Mouse (Mus musculus) mouse trophoblast stem cell (cell line): ENCODE data around the gene Exosc5.

Source experiments
- in situ Hi-C, 2 experiments: fragments of 300-500 bp; cut with MseI, MboI; formaldehyde crosslinking; loops; 2 replicates in 1 of 2; 3 replicates in 1 of 2; pipeline ENCODE4 v1.15.1; 2025

The Exosc5 gene

DNA sequence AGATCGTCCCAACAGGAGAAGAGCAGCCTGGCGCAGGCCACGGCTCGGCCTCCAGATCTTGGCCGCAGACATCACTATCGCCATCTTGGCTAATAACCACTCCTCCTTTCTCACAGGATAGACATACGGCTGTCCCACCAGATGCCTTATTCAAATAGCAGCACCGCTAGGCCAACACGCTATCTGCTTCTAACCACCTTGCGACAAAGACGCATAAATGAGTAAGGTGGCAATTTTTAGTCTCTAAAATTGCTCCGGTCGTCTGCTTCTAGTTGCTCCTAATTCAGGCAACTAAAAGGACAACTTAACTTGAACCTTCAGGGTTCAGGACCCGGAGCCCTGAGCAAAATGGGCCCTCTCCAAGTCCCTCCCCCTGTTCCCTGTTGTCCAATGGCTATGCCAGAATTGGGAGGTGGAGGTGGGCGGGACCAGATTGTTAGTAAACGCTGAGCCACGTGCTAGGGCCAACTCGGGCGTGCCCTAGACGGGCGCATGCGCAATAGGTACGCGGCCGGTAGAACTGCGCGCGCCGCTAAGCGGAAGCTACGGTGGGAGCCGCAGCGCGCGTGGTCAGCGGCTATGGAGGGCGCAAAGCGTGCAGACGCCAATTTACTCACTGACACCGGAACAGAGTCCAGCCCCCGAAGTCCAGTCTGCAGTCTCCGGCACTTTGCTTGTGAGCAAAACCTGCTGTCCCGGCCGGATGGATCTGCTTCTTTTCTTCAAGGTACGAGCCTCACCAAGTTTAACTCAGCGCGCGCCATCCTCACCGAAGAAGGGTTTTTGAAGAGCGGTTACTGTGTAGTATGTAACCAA lies at the start of gene Exosc5, which contains the start of gene Bckdha:
TSS of gene Exosc5 (plus strand) at position 508 of the 816 bp plus-strand sequence.
TSS of gene Bckdha (minus strand) at position 325 of the 816 bp plus-strand sequence.
- in situ Hi-C loops, result no loop called here

DNA sequence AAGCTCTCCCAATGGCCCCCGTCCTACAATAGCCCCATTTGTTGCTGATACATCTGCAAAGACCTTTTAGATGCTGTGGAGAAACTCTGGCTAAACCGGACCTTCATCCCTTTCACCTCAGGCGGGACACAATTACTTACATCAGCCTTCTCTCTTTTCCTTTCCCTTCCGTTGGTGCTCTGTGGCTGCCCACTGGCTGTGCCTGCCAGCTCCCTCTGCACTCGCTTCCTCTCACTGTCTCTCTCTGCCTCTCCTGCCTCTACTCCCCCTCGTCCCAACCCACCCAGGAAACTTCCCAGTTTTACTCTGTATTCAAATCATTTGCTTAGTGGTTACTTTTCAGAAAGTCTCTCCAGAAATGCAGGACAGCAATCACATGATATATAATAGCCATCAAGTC lies 48.9 kb upstream of the Exosc5 start:
- in situ Hi-C loops, result no loop called here

DNA sequence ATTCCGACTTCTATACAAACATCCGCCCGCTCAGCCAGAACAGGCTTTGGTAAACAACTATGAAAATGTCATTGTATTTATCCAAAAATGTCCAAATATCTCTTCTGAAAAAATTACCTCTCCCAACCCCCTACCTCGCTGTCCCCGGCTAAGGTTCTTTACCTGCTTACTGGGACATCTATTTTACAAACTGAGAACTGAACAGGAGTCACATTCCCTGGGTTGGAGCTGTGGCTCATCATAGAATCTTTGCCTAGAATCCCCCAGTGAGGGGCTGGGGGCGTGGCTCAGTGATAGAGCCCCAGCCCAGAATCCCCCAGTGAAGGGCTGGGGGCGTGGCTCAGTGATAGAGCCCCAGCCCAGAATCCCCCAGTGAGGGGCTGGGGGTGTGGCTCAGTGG lies 47.5 kb upstream of the Exosc5 start:
- in situ Hi-C loops, result no loop called here

DNA sequence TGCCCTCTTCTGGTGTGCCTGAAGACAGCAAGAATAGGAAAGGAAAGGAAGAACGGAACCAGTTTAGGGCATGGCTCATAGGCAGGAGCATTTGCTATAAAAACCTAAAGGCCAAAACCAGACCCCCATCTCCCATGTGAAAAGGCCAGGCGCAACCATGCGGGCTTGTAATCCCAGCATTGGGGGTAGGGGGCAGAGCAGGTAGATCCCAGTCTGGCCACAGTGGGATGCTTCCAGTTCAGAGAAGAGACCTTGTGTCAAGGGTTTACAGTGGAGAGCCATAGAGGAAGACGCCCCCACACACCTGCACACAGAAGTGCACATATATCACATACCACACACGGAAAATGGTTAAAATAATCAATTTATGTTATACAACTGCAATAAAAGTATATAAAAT lies 44.9 kb upstream of the Exosc5 start:
- in situ Hi-C loops, result no loop called here

DNA sequence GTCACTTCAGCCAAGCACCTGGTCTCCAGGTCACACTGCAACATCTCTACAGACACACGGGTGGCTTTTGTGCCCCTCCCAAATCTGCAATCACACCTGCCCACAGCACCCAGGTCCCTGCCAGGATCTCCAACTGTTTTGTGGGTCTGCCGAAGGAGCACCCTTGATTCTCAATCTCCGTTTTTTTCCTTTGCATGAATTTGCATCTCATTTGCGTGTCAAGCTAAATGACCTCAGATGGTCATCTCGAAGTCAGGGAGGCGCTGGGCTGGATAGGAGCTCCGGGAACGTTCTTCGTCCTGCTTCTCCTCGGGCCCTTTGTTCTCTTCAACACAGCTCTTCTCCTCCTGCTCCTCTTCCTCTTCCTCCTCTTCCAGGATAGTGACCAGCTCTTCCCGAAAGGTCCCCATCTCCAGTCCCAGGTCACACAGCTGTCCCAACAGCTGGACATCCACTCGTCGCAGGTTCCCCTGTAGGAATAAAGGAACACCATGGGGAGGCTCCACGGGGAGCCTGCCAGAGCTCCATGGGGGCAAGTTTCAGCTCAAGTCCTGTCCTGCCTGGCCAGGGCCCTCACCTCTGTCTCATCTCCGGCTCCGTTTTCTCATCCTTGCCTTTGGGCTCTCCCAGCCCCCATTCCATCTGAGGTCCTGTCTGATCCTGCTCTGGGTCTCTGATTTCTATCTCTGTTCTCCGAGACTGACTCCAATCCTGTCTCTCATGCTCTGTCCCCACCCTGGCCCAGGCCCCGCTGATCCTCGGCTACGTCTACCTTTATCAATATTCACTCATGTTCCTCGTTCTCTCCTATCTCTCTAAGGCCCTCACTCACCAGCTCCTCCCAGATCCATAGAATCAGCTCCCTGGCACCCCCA lies 43.9 kb upstream of the Exosc5 start:
- in situ Hi-C loops, result no loop called here

DNA sequence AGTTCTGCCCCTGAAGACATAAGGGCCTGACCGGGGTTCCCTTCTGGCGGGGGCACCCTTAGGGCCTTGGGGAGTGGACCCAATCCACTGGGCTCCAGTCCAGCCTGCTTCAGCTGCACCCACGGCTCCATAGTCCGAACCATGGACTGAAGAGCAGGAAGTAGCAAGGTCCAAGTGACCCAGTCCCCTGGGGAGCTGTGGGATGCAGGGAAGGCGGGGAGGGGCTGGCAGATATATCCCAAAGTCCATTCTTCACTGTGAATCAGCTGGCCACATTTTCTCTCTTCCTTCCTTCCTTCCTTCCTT lies 43.3 kb upstream of the Exosc5 start, which contains the start of gene Erich4:
TSS of gene Erich4 (minus strand) at position 187 of the 306 bp plus-strand sequence.
- in situ Hi-C loops, result no loop called here

DNA sequence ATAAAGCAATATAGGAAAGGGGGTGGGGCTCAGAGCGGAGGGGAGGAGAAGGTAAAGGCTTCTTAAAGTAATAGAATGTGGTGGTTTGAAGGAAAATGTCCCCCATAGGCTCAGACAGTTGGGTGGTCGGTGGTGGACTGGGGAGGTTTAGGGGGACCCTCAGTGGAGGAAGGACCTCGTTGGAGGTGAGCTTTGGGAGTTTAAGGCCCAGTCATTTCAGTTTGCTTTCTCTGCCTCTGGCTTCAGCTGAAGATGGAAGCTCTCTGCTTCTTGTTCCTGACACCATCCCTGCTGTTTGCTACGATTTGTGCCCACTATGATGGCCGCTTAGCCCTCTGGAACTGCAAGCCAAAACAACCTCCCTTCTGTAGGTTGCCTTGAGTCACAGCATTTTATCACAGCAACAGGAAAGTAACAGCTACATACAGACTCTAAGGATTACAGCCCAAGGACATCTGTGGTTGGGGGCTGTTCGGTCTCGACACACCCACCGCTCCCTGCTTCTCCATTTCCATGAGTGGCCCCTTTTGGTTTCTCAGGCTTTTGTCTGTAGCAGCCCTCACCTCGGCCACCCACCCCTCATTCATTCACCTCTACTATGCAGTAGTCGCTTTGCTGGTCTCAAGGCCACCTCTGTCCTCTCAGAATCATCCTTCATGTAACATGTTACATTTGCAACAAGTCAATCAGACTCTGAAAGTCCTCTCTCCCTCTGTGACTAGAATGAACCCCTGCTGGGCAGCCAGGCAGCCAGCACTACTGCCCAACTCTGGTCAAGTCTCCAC lies 41.4 kb upstream of the Exosc5 start:
- in situ Hi-C loops, result no loop called here

DNA sequence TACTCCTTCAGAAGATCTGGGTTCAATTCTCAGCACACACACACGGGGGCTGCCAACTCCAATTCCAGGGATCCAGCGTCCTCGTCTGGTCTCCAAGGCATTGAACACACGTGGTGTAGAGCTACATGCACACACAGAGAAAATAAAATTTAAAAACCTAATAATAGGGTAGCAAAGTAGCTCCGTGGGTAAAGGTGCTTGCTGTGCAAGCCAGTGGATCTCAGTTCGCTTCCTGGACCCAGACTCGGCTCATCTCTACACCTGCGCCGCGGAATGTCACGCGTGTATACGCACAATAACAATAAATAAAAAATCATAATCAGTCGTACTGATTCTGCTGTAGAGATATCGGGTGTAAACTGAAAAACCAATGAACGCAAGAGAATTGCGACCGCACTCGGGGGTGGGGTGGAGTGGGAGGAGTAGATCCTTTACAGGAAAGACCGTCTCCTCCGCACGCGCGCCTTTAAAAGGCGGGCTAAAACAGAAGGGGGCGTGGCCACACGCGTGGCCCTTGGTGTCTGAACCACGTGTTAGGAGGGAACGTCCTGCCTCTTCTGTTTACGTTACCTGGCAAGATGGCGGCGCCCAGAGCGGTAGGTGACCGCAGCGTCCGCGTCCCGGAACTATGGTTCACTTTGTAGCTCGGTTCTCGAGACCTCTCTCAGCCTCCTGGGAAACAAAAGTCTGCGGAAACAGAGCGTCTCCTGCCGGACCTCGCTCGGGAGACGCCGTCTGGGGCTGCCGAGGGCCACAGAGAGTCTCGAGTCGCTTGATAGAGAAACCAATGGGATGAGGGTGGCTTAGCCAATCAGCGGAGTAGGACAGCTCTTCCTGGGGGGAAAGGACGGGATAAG lies 39.9 kb upstream of the Exosc5 start, which contains the start of gene Dmac2:
TSS of gene Dmac2 (plus strand) at position 550 of the 857 bp plus-strand sequence.
- in situ Hi-C loops, result no loop called here

DNA sequence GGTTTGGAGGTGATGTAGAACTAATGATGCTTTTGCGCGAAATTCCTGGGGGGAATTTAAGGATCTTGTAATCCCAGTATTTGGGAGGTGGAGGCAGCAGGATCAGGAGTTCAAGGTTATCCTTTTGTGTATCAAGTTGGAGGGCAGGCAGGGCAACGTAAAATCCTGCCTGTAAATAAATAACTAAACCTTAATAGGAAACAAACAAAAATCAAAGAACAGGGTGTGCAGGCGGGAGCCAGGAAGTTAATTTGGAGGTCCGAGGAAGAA lies 39.3 kb upstream of the Exosc5 start:
- in situ Hi-C loops, result no loop called here

DNA sequence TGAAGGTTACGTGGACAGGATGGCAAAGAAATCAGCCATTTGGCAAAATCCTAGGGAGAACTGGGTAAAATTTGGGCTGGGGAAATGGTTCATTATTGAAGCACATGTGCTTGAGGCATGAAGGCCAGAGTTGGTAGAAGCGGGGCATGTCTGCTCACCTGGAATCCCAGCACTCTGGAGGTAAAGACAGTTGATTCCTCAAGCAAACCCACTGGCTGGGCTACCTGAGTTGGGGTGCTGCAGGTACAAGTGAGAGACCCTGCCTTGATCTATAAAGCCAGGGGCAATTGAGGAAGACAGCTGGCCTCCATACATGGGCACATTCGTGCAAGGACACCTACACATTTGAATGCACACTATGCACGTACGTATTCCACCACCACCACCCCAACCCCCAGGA lies 38.9 kb upstream of the Exosc5 start:
- in situ Hi-C loops, result no loop called here

DNA sequence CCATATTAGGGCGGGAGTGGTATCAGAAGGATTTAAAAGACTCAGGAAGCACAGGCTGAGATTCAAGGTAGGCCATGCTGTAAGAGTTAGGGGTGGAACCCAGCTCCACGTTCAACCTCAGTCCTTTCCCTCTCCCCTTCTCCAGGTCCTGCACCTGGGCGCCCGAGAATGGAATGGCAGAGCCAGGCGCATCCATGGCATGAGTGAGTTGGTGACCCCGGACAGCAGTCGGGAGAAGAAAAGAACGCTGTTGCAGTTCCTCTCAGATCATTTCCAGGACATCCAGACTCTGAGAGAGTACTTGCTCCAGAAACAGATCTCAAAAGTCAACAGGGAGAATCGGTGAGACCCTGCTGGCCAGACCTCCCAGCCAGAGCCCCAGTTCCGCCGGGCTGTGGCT lies 38.2 kb upstream of the Exosc5 start:
- in situ Hi-C loops, result no loop called here

DNA sequence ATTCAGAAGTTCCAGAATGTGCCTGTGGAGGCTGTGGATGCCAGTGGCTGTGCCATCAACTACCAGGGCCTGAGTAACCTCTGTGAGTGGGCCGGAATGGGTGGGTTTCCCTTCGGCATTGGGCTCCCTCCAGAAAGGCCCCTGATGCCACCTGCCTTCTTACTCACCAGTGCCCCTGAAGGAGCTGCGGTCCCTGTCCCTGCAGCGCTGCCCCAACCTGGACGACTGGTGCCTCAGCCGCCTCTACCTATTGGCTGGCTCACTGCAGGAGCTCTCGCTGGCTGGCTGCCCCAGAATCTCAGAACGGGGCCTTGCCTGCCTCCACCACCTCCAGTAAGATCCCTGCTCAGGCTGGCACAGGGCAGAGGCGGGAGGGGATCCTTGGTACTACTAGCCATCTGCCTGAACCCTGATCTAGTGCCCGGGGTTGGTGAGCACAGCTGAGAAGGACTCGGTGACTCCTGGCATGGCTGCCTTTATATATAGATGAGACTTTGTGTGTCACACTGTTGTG lies 35.0 kb upstream of the Exosc5 start:
- in situ Hi-C loops, result no loop called here

DNA sequence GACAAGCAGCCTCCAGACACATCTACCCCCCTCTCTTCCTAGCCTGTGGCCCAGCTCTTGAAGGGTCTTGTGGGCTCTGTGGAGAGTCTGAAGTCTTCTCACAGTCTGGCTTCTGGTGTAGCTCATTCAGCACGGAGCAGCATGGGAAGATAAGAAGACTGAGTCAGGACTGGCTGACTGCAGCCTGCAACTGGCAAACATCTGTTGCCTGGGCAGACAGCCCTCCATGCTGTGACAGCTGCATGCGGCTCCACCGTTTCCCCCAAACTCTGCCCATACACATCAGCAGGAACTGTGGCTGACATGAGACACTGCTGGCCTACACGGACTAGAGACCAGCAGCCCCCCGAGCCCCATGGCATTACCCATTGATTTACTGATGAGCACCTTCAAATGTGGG lies 34.1 kb upstream of the Exosc5 start:
- in situ Hi-C loops, result no loop called here

DNA sequence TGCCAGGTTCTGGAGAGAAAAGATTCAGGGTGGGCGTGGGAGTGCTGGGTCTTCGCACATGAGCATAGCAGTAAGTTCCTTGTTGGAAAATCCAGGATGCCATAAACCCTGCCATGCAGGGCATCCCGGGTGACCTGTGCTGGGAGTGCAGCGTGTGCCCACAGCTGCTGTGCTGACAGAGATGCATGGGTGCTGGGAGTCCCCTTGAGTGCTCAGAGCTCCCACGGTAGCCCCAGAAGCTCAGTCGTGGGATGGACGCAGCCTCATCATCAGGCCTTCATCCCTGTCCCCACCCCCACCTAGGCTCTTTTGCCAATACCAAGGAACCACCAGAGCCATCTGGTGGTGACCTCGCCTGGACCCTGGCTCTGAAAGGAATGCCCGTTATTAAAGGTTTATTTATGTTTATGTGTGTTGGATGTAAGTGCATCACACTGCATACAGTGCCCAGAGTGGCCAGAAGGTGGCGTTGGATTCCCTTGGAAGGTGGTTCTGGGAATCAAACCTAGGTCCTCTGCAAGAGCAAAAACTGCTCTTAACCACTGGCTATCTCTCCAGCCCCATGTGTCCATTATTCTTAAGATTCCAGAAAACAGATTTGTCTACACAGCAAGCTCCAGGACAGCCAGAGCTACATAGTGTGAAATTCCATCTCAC lies 33.2 kb upstream of the Exosc5 start:
- in situ Hi-C loops, result no loop called here

DNA sequence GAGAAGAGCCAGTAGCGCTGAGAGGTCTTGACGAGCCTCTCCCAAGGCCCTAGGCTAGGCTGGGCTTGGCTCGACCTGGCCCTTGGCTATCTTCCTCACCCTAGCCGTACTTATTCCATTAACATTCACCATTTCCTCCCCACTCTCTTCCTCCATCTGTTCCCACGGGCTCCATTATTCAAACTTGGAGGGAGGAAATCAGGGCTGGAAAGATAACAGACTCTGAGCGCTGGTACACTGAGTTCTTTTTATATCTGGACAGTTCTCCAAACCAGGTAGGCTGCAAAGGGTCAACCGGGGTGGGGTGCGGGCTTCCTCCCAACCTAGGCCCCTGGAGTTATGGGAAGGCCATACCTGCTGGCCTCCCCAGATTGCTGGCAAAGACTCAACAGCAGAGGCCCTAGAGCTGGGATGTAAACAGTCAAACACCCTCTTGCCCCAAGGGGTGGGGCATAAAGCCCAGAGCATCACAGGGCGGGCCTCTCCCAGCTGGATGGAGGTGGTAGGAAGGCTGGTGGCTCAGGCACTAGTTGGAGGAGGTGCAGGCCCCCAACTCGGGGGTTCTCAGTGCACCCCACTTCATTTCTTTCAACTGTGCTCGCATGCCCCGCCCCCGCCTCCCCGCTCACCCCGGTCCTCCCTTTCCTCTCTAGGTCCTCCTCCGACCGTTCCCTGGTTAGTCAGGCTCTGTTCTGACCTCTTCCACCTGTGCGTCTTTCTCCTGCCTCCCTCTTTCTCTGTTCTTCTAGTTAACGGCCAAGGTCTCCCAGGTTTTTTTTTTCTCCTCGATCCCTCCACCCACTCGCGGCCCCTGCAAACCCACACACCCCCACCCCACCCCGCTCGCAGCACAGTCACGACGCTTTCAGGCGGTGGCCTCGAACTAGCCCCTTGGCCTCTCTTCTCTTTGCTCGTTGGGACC lies 32.2 kb upstream of the Exosc5 start, which contains the start of gene B3gnt8:
TSS of gene B3gnt8 (plus strand) at position 146 of the 922 bp plus-strand sequence.
- in situ Hi-C loops, result no loop called here

DNA sequence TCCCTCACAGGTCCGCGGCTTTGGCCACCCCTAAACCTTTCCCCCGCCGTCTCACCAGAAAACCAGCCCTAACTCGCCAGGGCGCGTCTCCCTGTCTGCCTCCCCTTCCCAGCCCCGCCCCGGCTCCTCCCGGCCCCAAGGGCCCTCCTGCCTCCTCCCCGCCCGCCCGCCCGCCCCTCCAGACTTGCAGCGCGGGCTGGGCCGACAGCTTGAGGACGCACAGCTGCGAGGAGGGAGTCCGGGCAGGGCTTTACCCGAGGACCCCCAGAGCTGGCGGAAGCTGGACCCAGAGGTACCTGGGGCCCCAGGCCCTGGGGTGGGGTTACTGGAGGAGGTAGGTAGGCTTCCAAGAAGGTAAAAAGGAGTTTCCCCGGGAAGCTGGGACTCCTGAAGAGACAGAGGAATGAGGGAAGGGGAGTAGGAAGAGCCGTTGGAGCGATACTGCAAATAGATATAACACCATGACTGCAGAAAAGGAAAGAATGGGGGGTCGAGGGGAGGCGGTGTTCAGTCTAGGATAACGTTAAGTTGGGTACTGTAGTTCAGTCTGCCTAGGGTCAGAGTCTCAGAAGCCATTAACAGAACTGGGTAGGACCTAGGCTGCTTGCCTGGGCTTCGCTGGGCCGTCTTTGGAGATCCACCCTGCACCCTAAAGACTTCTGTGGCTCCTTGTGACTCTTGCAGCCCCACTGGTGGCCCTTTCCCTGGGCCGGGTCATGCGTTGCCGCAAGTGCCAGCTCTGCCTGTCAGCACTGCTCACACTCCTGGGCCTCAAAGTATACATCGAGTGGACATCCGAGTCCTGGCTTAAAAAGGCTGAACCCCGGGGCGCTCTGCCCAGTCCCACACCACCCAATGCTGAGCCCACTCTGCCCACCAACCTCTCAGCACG lies 31.3 kb upstream of the Exosc5 start:
- in situ Hi-C loops, result no loop called here

DNA sequence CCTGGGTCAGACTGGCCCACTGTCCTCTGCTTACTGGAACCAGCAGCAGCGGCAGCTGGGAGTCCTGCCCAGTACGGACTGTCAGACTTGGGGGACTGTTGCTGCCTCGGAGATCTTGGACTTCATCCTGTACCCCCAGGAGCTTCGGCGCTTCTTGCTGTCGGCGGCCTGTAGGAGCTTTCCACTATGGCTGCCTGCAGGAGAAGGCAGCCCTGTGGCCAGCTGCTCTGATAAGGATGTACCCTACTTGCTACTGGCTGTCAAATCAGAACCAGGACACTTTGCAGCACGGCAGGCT lies 30.7 kb upstream of the Exosc5 start:
- in situ Hi-C loops, result no loop called here

DNA sequence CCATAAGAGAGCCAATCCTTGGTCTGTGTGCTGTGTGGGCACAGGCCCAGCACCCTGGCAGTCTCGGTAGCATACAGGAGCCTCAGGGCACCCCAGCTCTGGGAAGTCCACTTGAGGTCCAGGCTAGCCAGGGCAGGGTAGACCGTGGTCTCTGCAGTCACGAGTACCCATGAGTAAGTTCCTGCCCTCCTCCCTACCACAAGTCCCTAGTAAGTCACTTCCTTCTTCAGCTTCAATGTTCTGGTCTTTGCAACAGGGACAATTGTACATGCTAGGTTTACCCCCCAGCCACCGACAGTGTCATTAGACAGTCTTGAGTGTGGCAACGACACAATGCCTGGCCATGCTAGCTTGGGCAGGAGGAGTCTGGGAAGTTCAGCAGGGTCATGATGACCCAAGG lies 26.3 kb upstream of the Exosc5 start:
- in situ Hi-C loops, result no loop called here

DNA sequence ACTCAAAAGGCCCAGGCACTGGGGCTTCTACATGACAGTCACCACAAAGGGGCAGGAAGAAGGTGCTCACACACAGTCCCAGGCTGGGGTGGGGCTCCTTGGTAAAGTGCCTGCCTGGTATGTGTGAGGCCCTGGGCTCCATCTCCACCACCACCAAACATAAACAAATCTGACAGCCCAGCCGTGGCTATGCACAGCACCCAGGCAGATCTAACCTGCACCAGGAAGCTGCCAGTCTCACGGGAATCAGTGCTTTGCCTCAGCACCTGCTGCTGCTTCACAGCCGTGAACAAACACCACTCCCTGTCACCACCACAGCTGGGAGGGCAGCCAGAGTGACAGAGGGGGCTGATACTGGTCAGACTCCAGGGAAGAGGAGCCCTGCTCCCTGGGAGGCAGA lies 22.6 kb upstream of the Exosc5 start:
- in situ Hi-C loops, result no loop called here
